Mouse (Mus musculus): ENCODE results near the gene Pde4d. TPM values are rescaled to one million over a fixed set of nuclear protein-coding genes. Genes with fewer than 3 reads are reported as not detected.
A peak's percentile ranks its signal among the peaks of the same experiment; 100 is the strongest.

The Pde4d gene
- polyA plus RNA-seq, 1 experiment from 2014 or later, result 16.7 TPM

GRCm38 (mm10) chr13:108812956-108813355, 363.2 kb downstream of the Pde4d start:
- no peak overlapping the region for H3K4me2 ChIP-seq
- H3K36me3 ChIP-seq, result no peaks in the 10 kb centered on the region
- 0 out of 2 replicates have a peak, but pooled peaks have one; percentile 18 for ATAC-seq (replicated peaks; ENCODE audit: low FRiP score)
- no peak overlapping the region for H3K4me3 ChIP-seq (replicated peaks)
- H3K4me1 ChIP-seq, result no peaks in the 10 kb centered on the region
- no peak overlapping the region for H3K27ac ChIP-seq
- H3K9me3 ChIP-seq (replicated peaks), result no peaks in the 10 kb centered on the region
- no peaks in the 10 kb centered on the region for H3K27me3 ChIP-seq
- WGBS, result 59% methylated on average over 3 of the region's 3 CpGs
- H3K9ac ChIP-seq, result no peak overlapping the region

DNA sequence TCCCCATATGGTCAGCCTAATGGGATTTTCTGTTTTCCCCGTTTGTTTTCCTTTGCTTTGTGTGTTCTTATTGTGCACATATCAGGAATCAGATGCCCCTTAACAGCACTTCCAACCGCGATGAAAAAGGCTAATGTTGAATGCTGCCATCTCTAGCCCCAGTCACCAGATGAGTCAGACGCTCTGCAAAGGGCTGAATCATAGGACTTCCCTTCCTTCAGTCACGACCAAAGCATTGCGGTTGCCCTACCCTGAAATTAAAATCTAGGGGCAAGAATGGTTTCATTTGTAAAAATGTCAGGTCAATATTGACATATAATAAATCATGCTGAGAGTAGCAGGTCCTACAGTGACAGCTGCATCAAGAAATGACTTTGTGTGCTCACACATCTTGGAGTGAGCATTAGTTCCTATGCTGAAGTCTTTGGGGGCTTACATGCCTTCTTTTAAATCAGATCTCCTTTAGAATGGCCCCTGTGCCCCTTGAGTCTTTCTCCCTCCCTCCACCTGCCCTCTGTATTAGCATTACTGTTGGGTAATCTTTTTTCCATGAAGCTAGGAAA, 370.2 kb downstream of the Pde4d start:
- no peaks in the 10 kb centered on the region for H3K36me3 ChIP-seq

DNA sequence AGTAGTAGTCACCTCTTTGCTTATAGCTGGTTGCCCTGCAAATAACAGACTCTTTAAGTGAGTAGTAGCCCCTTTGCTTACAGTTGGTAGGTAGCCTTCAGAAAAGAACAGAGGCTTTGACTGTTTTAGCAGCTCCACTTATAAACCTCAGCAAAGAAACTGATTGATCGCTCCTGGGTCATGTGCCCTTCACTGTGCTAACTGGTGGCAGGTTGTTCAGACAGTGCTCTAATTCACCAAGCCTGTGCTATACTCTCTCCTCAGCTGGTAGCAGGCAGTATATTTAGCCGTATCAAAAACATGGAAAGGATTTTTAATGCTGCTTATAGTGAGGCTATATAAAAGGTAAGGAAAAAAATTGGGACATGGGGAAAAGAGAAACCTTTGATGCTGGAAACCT, 370.7 kb downstream of the Pde4d start:
- Histone ChIP-seq H3K27me3 (no peaks in the 10 kb centered on the region), H3K9ac (no peak overlapping the region), H3K27ac (no peak overlapping the region), H3K4me3 (replicated peaks) (no peak overlapping the region), H3K4me1 (no peaks in the 10 kb centered on the region), H3K36me3 (no peaks in the 10 kb centered on the region), H3K4me2 (no peak overlapping the region), H3K9me3 (replicated peaks) (no peaks in the 10 kb centered on the region)
- 89% methylated on average over 2 of the region's 2 CpGs for WGBS
- ATAC-seq (replicated peaks; ENCODE audit: low FRiP score), result no peak

More for the DNA sequence above, 370.2 kb downstream of the Pde4d start:
- H3K4me3 ChIP-seq (replicated peaks), result no peak overlapping the region
- no peaks in the 10 kb centered on the region for H3K9me3 ChIP-seq (replicated peaks)
- no peak overlapping the region for H3K9ac ChIP-seq
- ATAC-seq (replicated peaks; ENCODE audit: low FRiP score), result no peak
- no peaks in the 10 kb centered on the region for H3K27me3 ChIP-seq
- no peaks in the 10 kb centered on the region for H3K4me1 ChIP-seq
- no peak overlapping the region for H3K27ac ChIP-seq
- no peak overlapping the region for H3K4me2 ChIP-seq
- WGBS, result 78% methylated on average over 6 of the region's 6 CpGs

- no peaks in the 10 kb centered on the region for H3K36me3 ChIP-seq
- H3K4me3 ChIP-seq (replicated peaks), result no peak overlapping the region
- H3K9me3 ChIP-seq (replicated peaks), result no peaks in the 10 kb centered on the region
- H3K4me1 ChIP-seq, result no peaks in the 10 kb centered on the region
- no peaks in the 10 kb centered on the region for H3K27me3 ChIP-seq
- no peak overlapping the region for H3K27ac ChIP-seq
- WGBS, result 84% methylated on average over 7 of the region's 7 CpGs
- ATAC-seq (replicated peaks; ENCODE audit: low FRiP score), result no peak
- H3K9ac ChIP-seq, result no peak overlapping the region
- H3K4me2 ChIP-seq, result no peak overlapping the region
These were observed 371.5 kb downstream of the Pde4d start for GRCm38 (mm10) chr13:108821270-108821669.

DNA sequence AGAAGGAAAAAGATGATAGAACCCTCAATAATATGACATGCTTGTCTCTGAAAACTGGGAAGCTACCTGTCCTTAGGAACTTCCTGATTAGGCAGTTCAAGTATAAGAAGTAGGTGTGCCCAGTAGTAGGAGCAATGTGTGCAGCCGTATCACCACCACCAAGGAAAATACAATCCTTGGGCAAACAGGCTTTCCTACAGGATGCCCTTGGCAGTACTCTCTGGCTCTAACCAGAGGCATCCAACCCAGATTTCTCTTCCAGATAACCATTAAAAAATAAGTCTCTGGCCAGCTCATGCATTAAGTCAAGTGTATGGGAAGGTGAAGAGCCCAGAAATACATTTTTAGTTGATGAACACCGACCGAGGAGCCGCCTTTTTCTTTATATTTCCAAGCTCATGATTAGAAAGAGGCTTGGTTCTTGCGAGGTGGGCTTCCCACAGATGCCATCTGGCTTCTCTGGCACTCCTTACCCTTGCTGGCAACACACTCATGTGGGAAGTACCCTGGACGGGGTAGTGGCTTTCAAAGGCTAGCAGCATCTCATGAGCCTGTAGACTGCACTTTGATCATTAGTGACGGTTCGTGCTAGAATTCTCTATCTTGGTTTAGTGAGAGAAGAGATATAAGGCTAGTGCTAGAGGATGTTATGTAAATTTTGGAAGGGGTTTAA, 375.0 kb downstream of the Pde4d start:
- Histone ChIP-seq H3K9me3 (replicated peaks) (no peaks in the 10 kb centered on the region), H3K9ac (no peak overlapping the region), H3K27ac (no peak overlapping the region), H3K36me3 (no peaks in the 10 kb centered on the region), H3K4me3 (replicated peaks) (no peak overlapping the region), H3K4me1 (no peaks in the 10 kb centered on the region), H3K27me3 (no peaks in the 10 kb centered on the region), H3K4me2 (no peak overlapping the region)
- whole genome bisulfite sequencing, result 91% methylated on average over 8 of the region's 8 CpGs
- ATAC-seq (replicated peaks; ENCODE audit: low FRiP score), result no peak

- no peak for ATAC-seq (replicated peaks; ENCODE audit: low FRiP score)
- Histone ChIP-seq H3K4me3 (replicated peaks) (no peak overlapping the region), H3K27me3 (no peaks in the 10 kb centered on the region), H3K9ac (no peak overlapping the region), H3K27ac (no peak overlapping the region), H3K4me2 (no peak overlapping the region), H3K9me3 (replicated peaks) (no peaks in the 10 kb centered on the region), H3K4me1 (no peaks in the 10 kb centered on the region), H3K36me3 (no peaks in the 10 kb centered on the region)
- WGBS, result 91% methylated on average over 6 of the region's 6 CpGs
These were observed 375.8 kb downstream of the Pde4d start for GRCm38 (mm10) chr13:108825501-108825900.

DNA sequence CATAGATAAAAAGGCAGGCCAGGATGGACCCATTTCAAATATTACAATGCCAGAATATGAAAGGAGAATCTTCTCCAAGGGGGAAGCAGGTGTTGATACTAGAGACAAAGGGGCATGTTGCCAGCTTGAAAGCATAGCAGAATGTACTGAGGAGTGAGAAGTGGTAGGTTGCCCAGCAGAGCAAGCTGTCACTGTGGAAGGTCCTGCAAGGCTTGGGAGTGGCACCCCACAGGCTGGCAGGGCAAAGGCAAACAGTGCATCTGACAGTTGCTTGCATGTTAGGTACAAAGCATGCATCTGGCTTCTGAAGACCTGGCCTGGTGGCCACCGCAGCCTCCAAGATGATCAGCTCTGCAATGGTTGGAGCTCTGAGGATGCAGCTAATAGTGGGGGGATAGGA, 384.4 kb downstream of the Pde4d start:
- Histone ChIP-seq H3K4me1 (no peaks in the 10 kb centered on the region), H3K9ac (no peak overlapping the region), H3K36me3 (no peaks in the 10 kb centered on the region), H3K4me2 (no peak overlapping the region), H3K27me3 (no peaks in the 10 kb centered on the region), H3K27ac (no peak overlapping the region), H3K9me3 (replicated peaks) (no peaks in the 10 kb centered on the region), H3K4me3 (replicated peaks) (no peak overlapping the region)
- 92% methylated on average over 1 of the region's 1 CpGs for WGBS
- ATAC-seq (replicated peaks; ENCODE audit: low FRiP score), result no peak

DNA sequence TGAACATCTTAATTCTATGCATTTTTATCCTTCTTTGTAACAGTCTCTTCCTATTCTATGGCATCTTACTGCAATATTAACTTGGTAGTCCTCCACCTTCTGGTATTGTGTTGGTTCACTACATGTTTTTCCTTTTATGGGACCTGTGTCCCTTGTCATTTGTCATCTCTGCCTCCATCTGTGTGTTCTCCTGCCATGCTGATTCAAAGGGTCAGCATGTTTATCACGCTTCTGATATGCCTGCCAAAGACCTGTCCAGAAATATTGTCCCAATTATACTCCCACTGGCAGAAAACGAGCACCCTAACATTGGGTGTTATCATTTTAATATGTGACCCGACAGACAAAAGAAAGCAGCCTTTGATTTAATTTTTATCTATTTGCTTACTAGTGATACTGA, 386.6 kb downstream of the Pde4d start:
- 74% methylated on average over 3 of the region's 3 CpGs for WGBS
- Histone ChIP-seq H3K4me2 (no peak overlapping the region), H3K4me3 (replicated peaks) (no peak overlapping the region), H3K36me3 (no peaks in the 10 kb centered on the region), H3K9me3 (replicated peaks) (no peaks in the 10 kb centered on the region), H3K9ac (no peak overlapping the region), H3K27ac (no peak overlapping the region), H3K4me1 (no peaks in the 10 kb centered on the region), H3K27me3 (no peaks in the 10 kb centered on the region)
- no peak for ATAC-seq (replicated peaks; ENCODE audit: low FRiP score)

GRCm38 (mm10) chr13:108839142-108839541, 389.4 kb downstream of the Pde4d start:
- peak; percentile 85 for ATAC-seq (replicated peaks; ENCODE audit: low FRiP score)

DNA sequence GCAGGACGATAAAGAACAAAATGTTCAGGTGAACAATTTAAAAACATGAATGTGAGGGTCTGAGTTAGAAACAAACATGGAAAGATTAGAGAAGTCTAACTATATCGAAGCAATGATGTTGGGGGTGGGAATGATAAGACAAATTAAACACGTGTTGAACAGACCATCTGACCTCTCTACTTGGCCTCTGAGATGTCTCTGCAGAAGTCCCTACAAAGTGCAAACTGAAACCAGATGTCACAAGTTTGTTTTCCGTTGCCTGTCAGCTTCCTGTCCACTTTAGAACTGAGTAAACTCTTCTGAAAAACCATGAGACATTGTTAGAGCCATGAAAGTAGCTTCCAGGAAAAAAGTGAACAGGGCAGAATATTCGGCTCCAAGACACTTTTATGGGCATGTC, 404.3 kb downstream of the Pde4d start:
- Histone ChIP-seq H3K27me3 (no peaks in the 10 kb centered on the region), H3K4me3 (replicated peaks) (no peak overlapping the region), H3K4me2 (no peak overlapping the region), H3K4me1 (0 out of 2 replicates have a peak, but pooled peaks cover 3% of the 10 kb centered on the region), H3K9me3 (replicated peaks) (no peaks in the 10 kb centered on the region), H3K36me3 (no peaks in the 10 kb centered on the region), H3K27ac (no peak overlapping the region), H3K9ac (no peak overlapping the region)
- 37% methylated on average over 5 of the region's 5 CpGs for WGBS
- ATAC-seq (replicated peaks; ENCODE audit: low FRiP score), result no peak

More at GRCm38 (mm10) chr13:108839142-108839541, 389.4 kb downstream of the Pde4d start:
- no peaks in the 10 kb centered on the region for H3K27me3 ChIP-seq
- H3K27ac ChIP-seq, result no peak overlapping the region
- no peak overlapping the region for H3K4me3 ChIP-seq (replicated peaks)
- no peaks in the 10 kb centered on the region for H3K9me3 ChIP-seq (replicated peaks)
- no peaks in the 10 kb centered on the region for H3K4me1 ChIP-seq
- WGBS, result 19% methylated on average over 7 of the region's 7 CpGs
- no peaks in the 10 kb centered on the region for H3K36me3 ChIP-seq
- no peak overlapping the region for H3K4me2 ChIP-seq
- H3K9ac ChIP-seq, result no peak overlapping the region

- Histone ChIP-seq H3K4me1 (0 out of 2 replicates have a peak, but pooled peaks cover 3% of the 10 kb centered on the region), H3K36me3 (no peaks in the 10 kb centered on the region), H3K9ac (no peak overlapping the region), H3K27me3 (no peaks in the 10 kb centered on the region), H3K4me2 (no peak overlapping the region), H3K9me3 (replicated peaks) (no peaks in the 10 kb centered on the region), H3K27ac (no peak overlapping the region), H3K4me3 (replicated peaks) (no peak overlapping the region)
- WGBS, result 78% methylated on average over 6 of the region's 6 CpGs
- ATAC-seq (replicated peaks; ENCODE audit: low FRiP score), result peak; percentile 29; the same call in 1 of the 2 replicates
These were observed 407.2 kb downstream of the Pde4d start for GRCm38 (mm10) chr13:108856776-108857435.

- Histone ChIP-seq H3K9ac (no peak overlapping the region), H3K4me2 (no peak overlapping the region), H3K4me1 (0 out of 2 replicates have a peak, but pooled peaks cover 3% of the 10 kb centered on the region), H3K4me3 (replicated peaks) (no peak overlapping the region), H3K27ac (no peak overlapping the region), H3K27me3 (no peaks in the 10 kb centered on the region), H3K36me3 (no peaks in the 10 kb centered on the region), H3K9me3 (replicated peaks) (no peaks in the 10 kb centered on the region)
- no peak for ATAC-seq (replicated peaks; ENCODE audit: low FRiP score)
- WGBS, result 86% methylated on average over 3 of the region's 3 CpGs
These were observed 409.6 kb downstream of the Pde4d start for GRCm38 (mm10) chr13:108859336-108859735.
